Mouse (Mus musculus) small intestine, adult 2 months (tissue): ENCODE data around the gene Cdk14.

Experiments
- CTCF ChIP-seq: fragments of 200-500 bp; IDR thresholded peaks from 2 replicates; pipeline ENCODE4 v1.5.1; 2012; ENCODE audit warnings: low read depth, mild to moderate bottlenecking, control low read depth, inconsistent platforms, low read length, moderate library complexity, mixed read lengths; ENCODE audit not compliant: insufficient replicate concordance, insufficient read length; ENCODE audit errors: extremely low read depth
- POLR2A ChIP-seq: fragments of 200-500 bp; IDR thresholded peaks from 2 replicates; pipeline ENCODE4 v1.6.1; 2012; ENCODE audit warnings: low read depth, mild to moderate bottlenecking, control low read depth, inconsistent platforms, low read length, moderate library complexity

GRCm38 (mm10) chr5:5300290-5300689 is 119.8 kb downstream of the Cdk14 start:
- TF ChIP-seq CTCF (no peak), POLR2A (no peak)
